Mouse (Mus musculus): Measurements from ENCODE around the gene Nfia.

Nfia gene

GRCm38 (mm10) chr4:97997151-97997817 is 224.8 kb downstream of the Nfia start:
- peak; percentile 9 for DNase-seq (ENCODE audit: extremely low spot score, low spot score)

DNA sequence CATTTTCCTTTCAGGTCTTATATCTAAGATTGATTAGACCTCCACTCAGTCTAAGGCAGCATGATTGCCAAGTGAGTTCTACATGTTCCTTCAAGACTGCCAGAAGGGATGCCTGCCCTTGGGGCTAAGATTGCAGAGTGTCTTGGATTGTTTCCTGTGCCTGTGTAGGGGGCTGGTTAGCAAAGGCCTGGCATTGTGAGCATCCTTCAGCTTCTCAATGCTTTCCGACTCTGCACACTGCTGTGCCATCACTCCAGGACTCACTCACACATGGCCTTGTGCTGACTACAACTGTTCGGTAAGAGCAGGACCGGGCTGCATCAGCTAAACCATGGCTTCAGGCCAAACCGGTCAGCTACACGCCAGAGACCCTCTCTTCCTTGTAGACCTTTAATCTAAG is 229.7 kb downstream of the Nfia start:
- DNase-seq (ENCODE audit: extremely low spot score, low spot score), result no peak

- peak; percentile 46 for DNase-seq (ENCODE audit: extremely low spot score, low spot score)
Measured at GRCm38 (mm10) chr4:98003323-98004107, 231.0 kb downstream of the Nfia start.

DNA sequence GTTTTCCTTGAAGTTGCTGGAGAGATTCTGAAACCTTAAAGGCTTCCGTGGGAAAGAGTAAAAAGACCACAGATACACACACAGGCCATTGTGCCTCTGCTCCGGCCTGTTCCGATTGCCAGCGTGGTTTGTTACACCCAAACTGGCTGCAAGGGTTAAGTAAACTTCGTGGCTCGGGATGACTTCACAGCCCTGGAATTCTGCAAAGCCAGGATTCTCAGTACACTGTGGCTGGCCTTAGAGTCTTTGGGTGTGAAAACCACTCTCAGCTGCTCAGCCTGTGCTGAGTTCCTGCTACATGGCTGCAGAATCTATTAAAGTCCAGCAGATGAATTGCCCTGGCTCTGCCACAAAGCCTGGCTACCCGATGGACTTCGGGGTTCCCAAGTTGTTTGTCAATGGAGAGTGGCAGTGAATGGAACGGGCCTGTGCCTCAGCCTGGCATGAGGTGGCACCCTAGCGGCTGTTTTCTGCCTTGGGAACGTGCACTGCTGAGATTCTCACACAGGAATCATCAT is 231.6 kb downstream of the Nfia start:
- peak; percentile 53 for DNase-seq (ENCODE audit: extremely low spot score, low spot score)

DNA sequence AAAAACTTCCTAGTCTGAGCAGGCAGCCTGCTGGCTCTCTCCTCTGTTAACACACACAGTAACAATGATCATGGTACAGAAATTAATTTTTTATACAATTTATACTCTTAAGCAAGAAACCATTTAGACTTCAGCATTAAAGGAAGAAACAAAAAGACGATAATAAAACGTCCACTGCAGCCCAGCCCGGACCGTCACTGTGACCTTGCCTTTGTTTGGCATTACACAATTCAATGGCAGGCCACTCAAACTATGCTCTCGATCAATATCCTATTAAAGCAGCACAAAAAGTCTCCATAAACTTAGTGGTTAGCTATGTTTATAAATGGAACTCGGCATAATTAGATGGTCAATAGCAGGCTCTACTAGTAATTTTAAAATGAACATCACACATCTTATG is 232.5 kb downstream of the Nfia start:
- no peak for DNase-seq (ENCODE audit: extremely low spot score, low spot score)

GRCm38 (mm10) chr4:98008814-98009368 is 236.4 kb downstream of the Nfia start:
- DNase-seq (ENCODE audit: extremely low spot score, low spot score), result no peak

DNA sequence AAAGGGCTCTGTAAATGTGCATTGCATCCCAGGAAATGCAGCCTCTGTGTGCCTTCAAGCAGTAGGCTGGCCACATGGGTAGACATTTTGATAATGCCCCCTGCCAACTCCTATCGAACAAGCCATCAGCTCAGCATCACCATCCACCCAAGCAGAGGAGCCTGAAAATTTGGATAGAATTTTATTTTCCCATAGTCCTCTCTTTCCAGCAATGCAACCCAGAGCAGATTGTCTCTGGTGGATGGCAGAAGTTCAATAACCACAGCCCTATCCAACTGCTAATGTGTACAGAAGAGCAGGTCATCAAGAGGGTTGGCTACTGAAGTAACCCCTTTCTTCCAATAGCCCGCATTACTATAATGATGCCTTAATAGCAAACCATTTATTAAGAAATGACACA is 237.4 kb downstream of the Nfia start:
- DNase-seq (ENCODE audit: extremely low spot score, low spot score), result no peak

GRCm38 (mm10) chr4:98019811-98020210 is 247.3 kb downstream of the Nfia start:
- DNase-seq (ENCODE audit: extremely low spot score, low spot score), result no peak

- DNase-seq (ENCODE audit: extremely low spot score, low spot score), result no peak
Measured at GRCm38 (mm10) chr4:98020836-98021235, 248.3 kb downstream of the Nfia start.

- DNase-seq (ENCODE audit: extremely low spot score, low spot score), result no peak
Measured at GRCm38 (mm10) chr4:98023245-98023792, 250.8 kb downstream of the Nfia start.

GRCm38 (mm10) chr4:98027412-98027811 is 254.9 kb downstream of the Nfia start:
- DNase-seq (ENCODE audit: extremely low spot score, low spot score), result no peak

DNA sequence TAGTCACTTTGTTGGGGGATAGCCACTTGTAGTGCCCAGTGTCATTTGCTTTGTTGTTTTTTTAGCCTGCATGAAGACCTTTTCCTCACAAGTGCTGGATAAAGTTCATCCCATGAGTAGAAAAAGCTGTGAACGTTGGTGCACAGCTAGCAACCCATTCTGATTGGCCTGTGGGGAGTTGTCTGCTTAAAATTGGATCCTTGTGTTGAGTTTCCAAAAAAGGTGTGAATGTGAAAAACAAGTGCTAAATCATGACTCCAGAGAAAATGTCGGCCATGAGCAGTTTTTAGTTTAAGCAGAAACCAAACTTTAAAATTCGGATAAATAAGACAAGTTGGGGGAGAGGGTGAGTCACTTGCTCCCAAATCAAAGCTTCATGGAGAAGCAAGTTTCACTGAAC is 259.3 kb downstream of the Nfia start:
- DNase-seq (ENCODE audit: extremely low spot score, low spot score), result no peak

- no peak for DNase-seq (ENCODE audit: extremely low spot score, low spot score)
Measured at GRCm38 (mm10) chr4:98032332-98032731, 259.8 kb downstream of the Nfia start.

- no peak for DNase-seq (ENCODE audit: extremely low spot score, low spot score)
Measured at GRCm38 (mm10) chr4:98039095-98039494, 266.6 kb downstream of the Nfia start.

GRCm38 (mm10) chr4:98040179-98040578 is 267.6 kb downstream of the Nfia start:
- DNase-seq (ENCODE audit: extremely low spot score, low spot score), result no peak

- DNase-seq (ENCODE audit: extremely low spot score, low spot score), result no peak
Measured at GRCm38 (mm10) chr4:98044611-98045010, 272.1 kb downstream of the Nfia start.

- DNase-seq (ENCODE audit: extremely low spot score, low spot score), result no peak
Measured at GRCm38 (mm10) chr4:98047369-98047768, 274.8 kb downstream of the Nfia start.

DNA sequence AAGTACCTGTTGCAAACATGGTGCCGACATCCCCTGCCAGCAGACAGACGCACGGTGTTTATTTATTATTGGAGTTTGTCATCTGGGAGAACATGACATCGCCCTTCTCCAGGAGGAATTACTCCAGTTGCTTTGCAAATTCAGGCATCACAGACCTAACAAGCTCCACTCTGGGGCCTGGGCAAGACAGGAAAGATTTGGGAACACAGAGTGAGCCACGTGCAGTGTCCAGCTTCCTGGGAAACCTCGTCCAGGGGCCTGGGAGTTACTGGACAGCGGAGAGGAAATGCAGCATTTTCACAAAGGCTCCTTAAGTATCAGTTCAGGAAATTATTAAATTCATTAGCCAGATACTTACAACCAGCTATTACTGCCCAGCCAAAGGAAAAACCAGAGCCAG is 277.1 kb downstream of the Nfia start:
- no peak for DNase-seq (ENCODE audit: extremely low spot score, low spot score)

GRCm38 (mm10) chr4:98050003-98050620 is 277.6 kb downstream of the Nfia start:
- DNase-seq (ENCODE audit: extremely low spot score, low spot score), result no peak

GRCm38 (mm10) chr4:98050781-98051180 is 278.2 kb downstream of the Nfia start:
- no peak for DNase-seq (ENCODE audit: extremely low spot score, low spot score)

- no peak for DNase-seq (ENCODE audit: extremely low spot score, low spot score)
Measured at GRCm38 (mm10) chr4:98051326-98051725, 278.8 kb downstream of the Nfia start.

DNA sequence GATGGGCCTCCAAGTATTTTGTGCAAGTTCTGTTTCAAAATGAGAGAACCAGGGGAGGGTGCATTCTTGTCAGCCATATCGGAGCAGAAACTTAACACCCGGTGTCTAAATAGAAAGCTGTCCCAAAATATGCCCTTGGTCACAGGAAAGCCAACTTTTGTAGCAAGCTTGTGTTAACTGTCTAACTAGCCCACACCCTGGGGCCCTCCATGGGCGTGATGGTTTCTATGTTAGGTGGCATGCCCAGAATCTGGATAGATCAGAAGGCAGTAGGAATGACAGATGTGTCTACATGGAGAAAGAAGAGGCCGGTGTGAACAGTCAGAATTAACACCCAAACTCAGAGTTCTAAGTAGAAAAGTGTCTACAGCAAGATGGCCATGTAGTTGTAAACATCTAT is 282.5 kb downstream of the Nfia start:
- no peak for DNase-seq (ENCODE audit: extremely low spot score, low spot score)
